Mouse (Mus musculus) megakaryocyte-erythroid progenitor cell, adult 5-6 weeks (primary cell): ENCODE results near the gene Rasa3. TPM values are rescaled to one million over a fixed set of nuclear protein-coding genes. Genes with fewer than 3 reads are reported as not detected.

Source experiments
- ATAC-seq: replicated peaks from 2 replicates; pipeline ENCODE4 v1.8.0; 2016; ENCODE audit warnings: mild to moderate bottlenecking, inconsistent platforms; ENCODE audit not compliant: severe bottlenecking, poor library complexity, low FRiP score, low TSS enrichment
- total RNA-seq, 2 experiments: library from RNA; stranded (forward) in 1 of 2; stranded (reverse) in 1 of 2; fragments of 200-1000, 215-1000 nt in 1 of 2; fragments of >200 nt in 1 of 2; fragmentation: Nextera tagmentation in 1 of 2; gene quantifications; 2 replicates each; pipeline ENCODE4 v1.2.3; 2014 to 2017

Gene Rasa3
- total RNA-seq, 2 experiments from 2014 or later: 25.9 to 34.4 TPM

DNA sequence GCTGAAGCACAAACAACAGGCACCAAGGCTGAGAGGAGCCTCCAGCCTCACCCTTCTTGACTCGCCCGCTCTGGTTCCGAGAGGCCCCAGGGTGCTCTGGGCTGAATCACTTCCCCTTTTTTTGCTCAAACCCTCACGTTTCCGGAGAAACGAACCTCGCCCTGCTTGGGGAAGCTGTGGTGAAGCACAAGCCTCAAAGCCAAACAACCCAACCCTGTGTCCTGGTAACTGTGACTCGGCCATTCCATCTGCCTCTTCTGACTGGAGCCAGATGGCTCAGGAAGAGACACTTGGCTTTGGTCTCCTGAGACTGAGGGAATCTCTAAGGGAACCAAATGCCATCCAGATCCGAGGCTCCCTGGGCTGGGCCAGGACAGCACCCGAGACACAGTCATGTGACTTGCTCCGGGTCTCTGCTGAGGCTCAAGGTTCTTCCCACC, 82.5 kb downstream of the Rasa3 start:
- ATAC-seq: peak; percentile 43

DNA sequence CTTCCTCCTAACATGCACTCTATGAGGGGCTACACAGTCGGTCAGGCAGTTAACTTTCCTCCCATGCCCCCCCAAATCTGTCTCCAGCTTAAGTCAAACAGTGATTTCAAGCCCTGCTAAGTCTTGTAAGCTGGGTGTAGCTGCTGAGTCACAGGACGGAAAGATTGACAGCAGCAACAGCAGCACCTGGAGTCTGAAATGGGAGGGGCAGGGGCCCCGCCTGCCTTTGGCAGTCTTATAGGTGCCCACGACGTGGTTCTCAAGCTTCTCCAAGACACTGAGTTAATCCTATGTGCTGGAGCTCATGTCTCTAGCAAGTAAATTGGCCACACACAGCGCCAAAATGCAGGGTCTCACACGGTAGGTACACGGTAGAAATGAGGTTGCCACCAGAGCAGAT, 84.1 kb downstream of the Rasa3 start:
- no peak for ATAC-seq

DNA sequence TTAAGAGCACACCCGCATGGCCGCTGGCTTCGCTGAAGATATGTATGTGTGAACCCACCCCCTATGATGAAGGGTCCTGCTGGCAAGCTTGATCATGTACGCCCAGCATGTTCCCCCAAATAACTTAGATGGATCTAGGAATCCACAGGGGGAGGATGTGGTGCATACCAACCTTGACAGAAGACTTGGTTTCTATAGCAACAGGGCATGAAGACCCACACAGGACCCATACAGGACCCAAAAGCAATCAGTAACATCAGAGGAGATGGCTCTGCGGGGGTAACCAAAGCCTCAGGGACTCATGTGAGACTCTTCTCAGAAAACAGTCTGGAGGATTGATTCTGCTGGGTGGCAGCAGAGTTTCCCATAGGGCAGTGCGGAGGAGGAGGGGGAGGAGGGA, 86.2 kb downstream of the Rasa3 start:
- ATAC-seq: no peak

DNA sequence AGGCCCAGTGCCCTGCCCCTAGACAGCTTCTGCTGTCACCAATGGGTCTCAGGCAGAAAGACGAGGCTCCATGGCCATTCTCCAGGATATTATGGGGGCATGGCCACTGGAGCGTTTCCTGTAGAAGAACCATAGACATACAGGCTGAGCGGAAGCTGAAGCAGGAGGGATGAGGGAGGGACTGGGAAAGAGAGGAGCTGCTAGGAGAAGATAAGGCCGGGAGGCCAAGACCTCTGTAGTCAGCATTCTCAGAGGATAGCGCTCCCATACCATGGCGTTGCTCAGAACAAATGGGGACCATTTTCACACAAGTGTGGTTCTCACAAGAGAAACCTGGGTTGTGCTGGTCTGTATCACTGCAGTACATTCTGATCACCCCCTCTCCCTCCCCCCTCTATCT, 88.3 kb downstream of the Rasa3 start:
- no peak for ATAC-seq

DNA sequence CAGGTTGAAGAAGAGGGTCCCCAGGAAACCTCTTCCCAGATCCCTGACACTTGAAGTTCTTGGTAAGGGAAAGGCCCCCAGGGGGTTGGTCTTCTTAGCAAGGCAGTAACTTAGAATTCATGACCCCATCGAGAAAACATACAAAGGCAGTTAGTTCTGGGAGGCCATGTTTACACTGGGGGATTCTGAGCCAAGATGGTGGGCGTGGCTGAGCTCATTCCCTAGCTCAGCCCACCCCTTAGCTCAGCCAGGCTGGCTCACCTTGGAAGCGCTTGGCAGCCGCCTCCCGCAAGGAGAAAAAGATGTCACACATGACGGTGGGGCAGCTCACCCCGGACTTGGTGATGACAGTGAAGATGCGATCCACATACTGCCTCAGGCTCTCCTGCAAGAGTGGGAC, 92.8 kb downstream of the Rasa3 start:
- no peak for ATAC-seq

DNA sequence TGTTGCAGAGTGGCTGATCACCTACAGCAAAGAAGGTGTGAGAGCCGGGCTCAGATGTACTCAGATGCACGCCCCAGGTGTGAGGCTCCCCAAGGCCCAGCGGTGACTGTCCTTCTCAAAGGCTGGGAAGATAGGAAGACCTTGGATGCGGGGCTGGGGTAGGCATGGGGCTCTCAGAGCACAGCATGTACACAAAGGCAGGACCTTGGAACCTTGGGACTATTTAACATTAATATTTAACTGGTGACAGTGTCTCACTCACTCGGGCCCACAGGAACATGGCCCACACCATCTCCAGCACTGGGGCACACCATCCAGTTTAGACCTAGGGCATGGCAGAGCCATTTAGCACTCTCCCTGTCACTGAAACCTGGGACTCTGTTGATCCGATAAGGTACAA, 99.5 kb downstream of the Rasa3 start:
- ATAC-seq: no peak

DNA sequence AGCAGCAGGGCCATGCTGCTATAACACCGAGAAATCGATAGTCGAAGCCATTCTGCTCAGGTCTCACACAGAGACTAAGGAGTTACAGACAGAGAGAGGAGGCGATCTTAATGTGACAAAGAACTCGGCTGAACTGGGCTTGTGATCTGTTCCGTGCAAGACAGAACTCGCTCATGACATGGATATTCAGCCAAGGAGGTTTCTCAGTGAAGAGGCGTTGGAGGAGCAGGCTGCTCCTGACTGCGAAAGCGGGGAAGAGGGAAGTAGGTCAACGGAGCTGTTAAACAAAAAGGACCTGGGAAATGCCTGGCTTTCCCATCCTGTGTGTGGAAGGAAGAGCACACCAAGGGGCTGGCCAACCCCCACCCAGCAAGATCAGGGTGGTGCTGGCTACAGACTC, 105.4 kb downstream of the Rasa3 start:
- no peak for ATAC-seq

DNA sequence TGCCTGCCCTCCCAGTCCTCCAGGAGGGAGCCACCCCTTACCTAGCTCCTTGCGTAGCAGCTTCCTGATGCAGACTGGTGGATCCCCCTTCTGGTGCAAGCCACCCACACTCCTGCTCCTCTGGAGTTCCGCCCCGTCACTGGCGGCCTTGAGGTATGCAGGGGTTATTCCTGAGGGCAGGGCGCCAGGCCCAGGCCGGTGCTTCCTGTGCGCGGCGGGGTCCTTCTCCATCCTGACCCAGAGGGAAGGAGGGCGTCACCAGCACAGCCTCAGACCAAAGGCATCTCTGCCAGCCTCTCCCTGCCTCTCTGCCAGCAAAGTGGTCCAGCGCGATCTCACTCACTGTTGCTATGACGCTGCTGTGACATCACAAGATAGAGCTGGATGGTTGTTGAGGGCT, 115.3 kb downstream of the Rasa3 start, which contains the start of gene 1700029H14Rik:
TSS of gene 1700029H14Rik (minus strand) at position 344 of the 400 bp plus-strand sequence.
- ATAC-seq: 0 out of 2 replicates have a peak, but pooled peaks have one; percentile 34

DNA sequence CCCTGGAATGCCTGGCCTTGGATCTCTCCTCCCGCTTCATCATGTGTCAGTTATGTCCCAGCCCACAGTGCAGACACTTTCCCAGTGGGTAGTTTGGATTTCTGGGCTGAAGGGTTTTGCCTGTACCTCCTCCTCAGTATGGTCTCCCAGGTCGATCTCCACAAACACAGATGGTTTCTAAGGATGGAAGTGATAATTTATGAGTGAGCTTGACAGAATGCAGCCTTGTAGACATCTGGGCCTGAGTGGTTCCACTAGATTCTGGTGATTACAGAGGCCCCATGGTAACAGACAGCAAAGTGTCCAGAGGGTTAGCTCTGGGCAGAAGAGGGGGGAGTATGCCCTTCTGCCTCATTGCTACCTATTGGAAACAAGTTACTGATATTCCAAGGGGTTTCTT, 119.9 kb downstream of the Rasa3 start:
- no peak for ATAC-seq

DNA sequence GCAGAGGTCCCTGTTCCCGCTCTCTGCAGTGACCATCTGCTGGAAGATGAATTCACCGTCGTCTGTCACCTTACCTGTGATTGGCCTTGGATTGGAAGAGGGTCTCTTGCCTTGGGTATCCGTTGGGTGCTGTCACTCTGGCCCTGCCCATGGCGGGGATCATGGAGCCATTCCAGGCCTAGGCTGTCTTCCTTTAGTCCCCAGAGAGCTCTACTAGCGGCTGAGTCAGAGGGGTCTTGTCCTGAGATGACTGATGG, 125.9 kb downstream of the Rasa3 start:
- ATAC-seq: no peak

DNA sequence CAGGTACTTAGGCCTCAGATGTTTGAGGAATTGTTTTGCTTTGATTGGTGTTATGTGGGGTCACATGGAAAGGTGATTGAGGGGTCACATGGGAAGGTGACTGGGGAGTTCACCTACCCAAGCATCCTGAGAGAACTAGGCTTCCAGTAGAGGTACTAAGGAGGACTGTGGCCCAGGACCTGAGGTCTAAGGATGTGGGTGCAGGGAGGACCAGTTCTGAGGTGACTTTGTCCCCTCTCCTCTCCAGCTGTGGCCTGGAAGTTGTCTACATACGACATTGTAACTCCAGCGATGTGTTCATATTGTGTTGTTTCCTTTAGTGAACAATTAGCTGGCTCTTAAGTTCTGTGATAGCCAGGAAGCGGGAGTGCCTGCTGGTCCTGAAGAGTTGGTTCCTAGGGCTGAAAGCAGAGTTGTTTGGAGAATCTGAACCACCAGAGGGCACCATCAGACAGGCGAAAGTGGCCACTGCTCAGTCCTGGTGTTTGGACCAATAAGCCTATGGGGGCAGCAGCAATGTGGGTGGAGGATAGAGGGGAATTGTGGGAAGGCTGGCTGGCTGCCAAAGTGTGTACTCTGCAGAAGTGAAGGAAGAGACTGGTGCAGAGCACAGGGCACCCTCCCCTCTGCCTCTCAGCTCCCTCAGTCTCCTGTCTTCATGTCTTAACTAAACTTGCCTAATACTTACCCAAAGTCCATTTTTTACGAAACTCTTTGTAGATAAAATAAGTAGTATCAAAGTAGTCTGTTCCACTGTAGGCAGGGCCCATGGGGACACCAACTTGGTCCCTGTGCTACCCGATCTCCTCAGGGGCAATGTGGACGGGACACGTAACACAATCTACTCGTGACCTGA, 126.5 kb downstream of the Rasa3 start:
- ATAC-seq: peak; percentile 82

DNA sequence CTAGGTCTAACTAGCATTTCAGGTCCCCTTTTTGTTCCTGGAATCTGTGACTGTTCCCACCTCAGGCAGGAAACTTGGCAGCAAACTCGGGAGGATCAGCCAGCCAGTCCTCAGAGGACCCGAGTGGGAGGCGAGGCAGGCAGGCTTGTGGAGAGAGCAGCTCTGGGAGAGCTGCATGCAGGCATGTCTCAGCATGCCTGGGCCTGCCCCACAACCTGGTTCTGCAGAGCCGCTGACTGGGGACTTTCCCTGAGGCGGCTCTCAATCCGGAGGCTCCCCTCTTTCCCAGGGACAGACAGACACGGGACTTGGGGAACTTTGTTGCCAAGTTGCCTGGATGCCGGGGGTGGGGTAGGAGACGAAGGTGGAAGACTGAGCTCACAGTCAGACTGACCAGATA, 128.6 kb downstream of the Rasa3 start:
- no peak for ATAC-seq

DNA sequence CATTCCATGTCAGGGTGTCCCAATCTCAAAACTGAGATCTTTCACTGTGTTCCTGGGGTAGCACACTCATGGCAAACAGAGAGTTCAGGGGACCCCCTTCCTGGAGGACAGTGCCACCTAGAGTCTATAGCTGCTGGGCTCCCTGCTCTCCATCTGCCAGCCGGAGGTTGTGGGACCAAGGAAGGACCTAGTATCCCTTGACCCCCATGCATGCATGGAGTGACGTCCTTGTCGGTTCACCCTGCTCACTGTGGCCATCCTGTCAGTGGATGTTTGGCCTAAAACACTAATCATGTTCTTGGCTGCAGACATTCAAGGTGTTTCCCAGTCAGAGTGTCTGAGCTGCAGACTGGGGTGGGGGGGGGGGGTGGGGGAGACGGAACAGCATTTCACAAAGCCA, 129.2 kb downstream of the Rasa3 start:
- ATAC-seq: no peak

DNA sequence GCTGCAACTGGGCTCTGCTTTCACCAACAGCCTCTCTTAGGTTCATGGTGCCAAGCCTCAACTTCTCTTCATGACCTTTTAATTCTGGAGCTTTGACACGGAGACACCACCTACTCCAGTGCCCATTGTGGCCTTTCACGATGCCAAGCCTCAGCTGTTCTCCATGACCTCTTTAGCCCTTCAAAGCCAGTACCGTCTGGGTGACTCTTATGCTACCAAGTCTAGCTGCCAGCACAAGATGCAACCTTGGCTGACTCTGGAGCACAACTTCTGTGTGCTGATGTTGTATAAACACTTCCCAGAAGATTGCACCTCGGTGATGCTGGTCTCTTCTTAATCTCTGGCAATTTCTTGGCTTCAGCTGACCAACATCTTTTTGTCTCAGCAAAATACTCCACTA, 131.0 kb downstream of the Rasa3 start:
- no peak for ATAC-seq

DNA sequence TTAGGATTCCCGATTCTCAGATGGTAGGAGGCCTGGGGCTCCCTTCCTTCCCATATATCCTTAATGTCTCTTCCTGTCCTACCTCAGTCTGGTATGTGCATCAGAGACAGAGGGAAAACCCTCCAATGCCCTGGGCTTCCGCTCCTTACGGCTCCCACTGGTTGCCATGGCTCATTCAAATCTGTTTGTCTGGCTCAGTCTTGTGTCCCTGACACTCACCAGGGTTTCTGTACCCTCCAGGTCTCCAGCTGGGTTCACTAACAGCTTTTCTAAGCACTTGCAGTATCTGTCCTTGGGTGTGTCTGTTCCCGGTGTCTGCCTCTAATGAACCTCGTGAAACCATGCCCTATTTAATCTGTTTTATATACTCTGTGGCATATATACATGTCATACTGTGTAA, 135.9 kb downstream of the Rasa3 start:
- no peak for ATAC-seq

DNA sequence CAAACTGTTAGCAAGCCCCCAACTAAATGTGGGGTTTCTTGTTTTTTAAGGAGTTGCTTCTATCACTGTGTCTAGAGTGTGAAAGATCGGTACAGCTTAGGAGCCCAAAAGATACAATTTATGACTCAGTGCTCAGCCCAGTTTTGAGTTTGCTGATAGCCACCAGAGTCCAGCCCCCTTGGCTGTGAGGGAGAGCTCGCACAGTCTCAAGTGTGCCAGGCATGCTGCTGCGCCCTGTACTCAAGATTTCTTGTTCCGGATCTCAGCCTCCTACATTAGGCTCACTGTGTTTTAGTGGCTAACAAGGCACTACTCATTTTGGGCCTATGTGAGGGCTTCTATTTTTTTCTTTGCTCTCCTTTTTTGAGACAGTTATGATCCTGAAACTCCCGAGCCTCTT, 137.3 kb downstream of the Rasa3 start:
- ATAC-seq: no peak

DNA sequence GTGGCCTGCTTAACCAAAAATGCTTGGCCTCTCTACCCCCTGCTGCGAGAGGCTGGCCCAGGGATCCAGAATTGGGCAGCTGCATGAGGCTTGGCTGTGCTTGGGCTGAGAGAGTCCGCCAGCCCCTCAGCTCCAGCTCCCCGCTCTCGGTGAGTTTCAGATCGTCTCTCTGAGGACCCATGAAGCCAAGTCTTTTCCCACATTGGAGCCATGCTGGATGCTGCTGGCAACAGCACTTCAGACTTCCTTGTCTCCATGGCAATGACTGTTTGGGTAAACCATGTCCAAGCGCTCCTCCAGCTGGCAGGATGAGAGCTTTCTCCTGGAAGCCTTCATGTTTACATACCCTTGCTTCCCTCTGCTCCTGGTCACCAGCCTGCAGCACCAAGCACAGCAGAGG, 138.6 kb downstream of the Rasa3 start:
- no peak for ATAC-seq

DNA sequence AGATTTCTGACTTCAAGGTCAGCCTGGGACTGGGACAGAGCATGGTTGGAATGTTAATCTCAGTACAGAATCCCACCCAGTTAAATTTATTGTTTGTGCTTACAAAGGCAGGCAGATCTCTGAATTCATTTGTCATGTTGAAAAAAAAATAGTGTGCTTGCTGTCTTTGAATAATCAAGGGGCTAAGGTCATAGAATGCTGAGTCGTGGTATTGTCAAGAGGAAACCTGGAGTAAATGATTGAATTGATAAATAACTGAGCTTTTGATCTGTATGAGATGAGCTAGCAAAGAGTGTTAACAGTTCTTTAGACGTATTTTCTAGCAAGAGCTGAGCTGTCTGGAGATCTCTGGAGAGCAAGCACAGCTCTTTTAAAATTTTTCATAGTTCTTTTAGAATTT, 140.3 kb downstream of the Rasa3 start:
- ATAC-seq: no peak

DNA sequence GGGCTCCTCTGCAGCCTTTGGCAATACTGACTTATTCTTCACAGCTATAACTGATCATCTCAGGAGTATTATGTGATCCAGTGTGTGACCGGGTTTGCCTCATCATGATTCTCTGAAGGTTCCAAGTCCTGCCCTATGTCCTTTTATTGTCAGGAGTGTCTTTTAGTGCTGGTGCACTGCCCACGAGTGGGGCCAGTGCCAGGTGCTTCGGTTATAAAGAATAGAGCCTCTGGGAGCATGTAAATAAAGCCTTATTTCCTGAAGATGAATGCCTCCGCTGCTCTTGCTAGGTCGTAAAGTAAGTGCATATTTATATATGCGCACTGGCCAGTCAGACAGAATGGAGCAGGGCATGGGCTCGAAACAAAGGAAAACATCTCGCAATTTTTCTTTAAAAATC, 144.3 kb downstream of the Rasa3 start:
- no peak for ATAC-seq

DNA sequence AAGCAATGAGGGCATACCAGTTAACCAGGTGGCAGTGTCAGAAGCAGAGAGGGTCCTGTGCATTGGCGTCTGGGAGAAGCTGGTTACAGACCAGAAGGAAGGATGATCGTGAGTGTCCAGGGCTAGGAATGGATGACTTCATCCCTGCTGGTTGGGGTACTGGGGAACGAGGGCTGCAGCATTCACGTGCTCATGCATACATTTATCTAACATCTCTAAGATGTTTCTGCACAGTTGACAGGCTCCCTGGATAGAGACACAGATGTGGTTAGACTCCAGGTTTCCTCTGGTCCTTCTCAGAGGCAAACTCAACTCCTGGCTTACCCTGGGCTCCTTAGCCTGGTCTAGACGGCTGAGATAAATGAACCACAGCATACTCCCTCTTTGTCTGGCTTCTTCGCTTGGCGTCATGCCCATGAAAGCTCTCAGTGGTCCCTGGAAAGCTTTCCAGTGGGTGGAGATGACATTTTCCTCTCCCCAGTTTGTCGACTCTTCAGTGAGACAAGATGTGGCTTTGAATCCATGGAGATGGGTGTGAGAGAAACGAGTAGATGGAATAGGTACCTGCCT, 145.7 kb downstream of the Rasa3 start:
- ATAC-seq: peak; percentile 51

DNA sequence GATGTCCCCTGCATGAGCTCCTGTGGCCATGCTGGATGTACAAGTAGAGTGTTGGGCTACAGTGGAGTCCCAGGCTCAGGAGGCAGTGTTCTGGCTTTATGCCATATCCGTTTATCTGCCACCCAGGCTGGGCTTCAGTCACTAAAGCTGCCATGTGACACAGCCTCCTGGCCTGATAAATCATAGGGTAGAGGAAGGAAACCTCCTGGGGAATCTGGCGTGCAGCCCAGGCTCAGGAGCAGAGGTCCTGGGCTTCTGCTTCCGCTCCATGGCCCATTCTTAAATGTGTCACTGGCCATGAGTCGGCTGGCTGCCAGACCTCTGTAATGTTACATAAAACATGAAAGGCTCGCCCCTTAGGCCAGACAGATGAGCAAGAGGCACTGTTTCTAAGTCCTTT, 146.5 kb downstream of the Rasa3 start:
- ATAC-seq: peak; percentile 89
